8 mouse cellular contexts compared by ENCODE assay signal in the genomic region with DNA sequence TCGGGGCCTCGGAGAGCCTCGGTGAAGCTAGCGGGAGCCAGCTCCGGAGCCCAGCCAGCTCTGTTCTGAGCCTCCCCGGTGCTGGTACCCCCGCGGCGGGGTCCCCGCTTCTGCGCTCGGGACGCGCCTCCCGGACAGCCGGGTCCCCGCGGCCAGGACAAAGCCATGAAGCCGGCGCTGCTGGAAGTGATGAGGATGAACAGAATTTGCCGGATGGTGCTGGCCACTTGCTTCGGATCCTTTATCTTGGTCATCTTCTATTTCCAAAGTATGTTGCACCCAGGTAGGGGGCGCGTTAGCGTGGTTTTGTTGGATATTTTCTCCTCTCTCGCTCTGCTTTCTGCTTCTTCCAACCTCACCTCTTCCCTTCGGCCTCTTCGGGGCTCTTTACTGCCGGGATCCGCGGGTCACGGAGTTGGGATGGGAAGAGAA. TPM values are rescaled to one million over a fixed set of nuclear protein-coding genes. Genes with fewer than 3 reads are reported as not detected.
A peak's percentile ranks its signal among the peaks of the same experiment; 100 is the strongest.
DNase-seq lines count a peak whose midpoint lies in the region; ATAC-seq and TF ChIP-seq lines count a peak whose summit lies in the region.

No protein-coding gene starts in this region.

- intact Hi-C loops in gastrocnemius, adult 2 months (cut with DNase I), result loop anchor here (5.0 to 10.0 kb wide), 2 partner anchors 117 to 199 kb away; no protein-coding TSS in a partner anchor

- peak; percentile 24 for ATAC-seq in forebrain, embryonic 15.5 days (replicated peaks)
- peak; percentile 25 for ATAC-seq in intestine, embryonic 16.5 days
- peak; percentile 9; the same call in 1 of the 2 replicates for ATAC-seq in midbrain, embryonic 14.5 days (ENCODE audit: low FRiP score, low TSS enrichment)

- H3K4me2 ChIP-seq in forebrain, embryonic 15.5 days (replicated peaks), result peak overlapping the region; percentile 83
- H3K4me2 ChIP-seq in intestine, embryonic 16.5 days (ENCODE audit: low read depth, low read length), result peak overlapping the region; percentile 96
- peak overlapping the region; percentile 95 for H3K4me2 ChIP-seq in midbrain, embryonic 14.5 days (ENCODE audit: low read length)

- H3K9me3 ChIP-seq in forebrain, embryonic 15.5 days, result no peaks in the 10 kb centered on the region
- no peaks in the 10 kb centered on the region for H3K9me3 ChIP-seq in intestine, embryonic 16.5 days (ENCODE audit: control insufficient read depth, low read length)
- H3K9me3 ChIP-seq in limb, embryonic 10.5 days (replicated peaks), result no peaks in the 10 kb centered on the region
- H3K9me3 ChIP-seq in midbrain, embryonic 14.5 days (ENCODE audit: control insufficient read depth, low read length), result no peaks in the 10 kb centered on the region

- peak; percentile 18; the same call in 1 of the 2 replicates for TF ChIP-seq CTCF in gastrocnemius, adult 2 months (IDR thresholded peaks at IDR 0.05)

- peaks cover 32% of the 10 kb centered on the region for H3K4me1 ChIP-seq in forebrain, embryonic 15.5 days
- H3K4me1 ChIP-seq in intestine, embryonic 16.5 days (ENCODE audit: control insufficient read depth, insufficient read depth, low read length), result peaks cover 12% of the 10 kb centered on the region
- peaks cover 41% of the 10 kb centered on the region for H3K4me1 ChIP-seq in limb, embryonic 10.5 days
- H3K4me1 ChIP-seq in midbrain, embryonic 14.5 days (ENCODE audit: control insufficient read depth, insufficient read depth, low read length), result peaks cover 41% of the 10 kb centered on the region

- H3K4me3 ChIP-seq in gastrocnemius, adult 2 months, result peak overlapping the region; percentile 80
- H3K4me3 ChIP-seq in forebrain, embryonic 15.5 days, result peak overlapping the region; percentile 88
- H3K4me3 ChIP-seq in intestine, embryonic 16.5 days (ENCODE audit: low read length), result peak overlapping the region; percentile 74
- H3K4me3 ChIP-seq in limb, embryonic 10.5 days, result peak overlapping the region; percentile 80
- peak overlapping the region; percentile 77 for H3K4me3 ChIP-seq in midbrain, embryonic 14.5 days (replicated peaks; ENCODE audit: low read depth, low read length)

- DNase-seq in gastrocnemius, adult 2 months, result peak; percentile 47
- DNase-seq in gastrocnemius, adult 8-10 months (ENCODE audit: low spot score in 2 of 2), result no peak
- DNase-seq in c-Kit-negative CD71-positive TER-119-positive erythroid progenitor cells, embryonic 14.5 days (ENCODE audit: low read depth, low spot score), result peak; percentile 54
- DNase-seq in limb, embryonic 10.5 days (ENCODE audit: low spot score), result peak; percentile 82
- peak; percentile 84 for DNase-seq in midbrain, embryonic 14.5 days
- DNase-seq in spleen, postnatal 4 days (ENCODE audit: low spot score in 2 of 2), result peak; percentile 66 to 85

- peaks cover 10% of the 10 kb centered on the region; the same call in 1 of the 2 replicates for H3K27me3 ChIP-seq in forebrain, embryonic 15.5 days
- peaks cover 4% of the 10 kb centered on the region; the same call in 1 of the 2 replicates for H3K27me3 ChIP-seq in intestine, embryonic 16.5 days (replicated peaks; ENCODE audit: control insufficient read depth, insufficient read depth, low read length)
- peaks cover 56% of the 10 kb centered on the region for H3K27me3 ChIP-seq in limb, embryonic 10.5 days (ENCODE audit: low read depth, poor library complexity, severe bottlenecking)
- 0 out of 2 replicates have a peak, but pooled peaks cover 9% of the 10 kb centered on the region for H3K27me3 ChIP-seq in midbrain, embryonic 14.5 days (ENCODE audit: control insufficient read depth, insufficient read depth, low read length)

- under 1% methylated on average over 32 of the region's 32 CpGs for whole genome bisulfite sequencing in forebrain, embryonic 15.5 days
- WGBS in intestine, embryonic 16.5 days, result under 1% methylated on average over 31 of the region's 32 CpGs
- under 1% methylated on average over 32 of the region's 32 CpGs for WGBS in limb, embryonic 10.5 days
- under 1% methylated on average over 32 of the region's 32 CpGs for WGBS in midbrain, embryonic 14.5 days

- peak overlapping the region; percentile 85 for H3K9ac ChIP-seq in forebrain, embryonic 15.5 days (replicated peaks)
- H3K9ac ChIP-seq in intestine, embryonic 16.5 days (ENCODE audit: low read depth, low read length), result peak overlapping the region; percentile 73
- H3K9ac ChIP-seq in midbrain, embryonic 14.5 days (replicated peaks; ENCODE audit: low read length), result peak overlapping the region; percentile 75

- no peaks in the 10 kb centered on the region for H3K36me3 ChIP-seq in forebrain, embryonic 15.5 days
- H3K36me3 ChIP-seq in intestine, embryonic 16.5 days (ENCODE audit: control insufficient read depth, insufficient read depth, low read length), result no peaks in the 10 kb centered on the region
- H3K36me3 ChIP-seq in limb, embryonic 10.5 days, result no peaks in the 10 kb centered on the region
- H3K36me3 ChIP-seq in midbrain, embryonic 14.5 days (ENCODE audit: control insufficient read depth, insufficient read depth, low read length), result no peaks in the 10 kb centered on the region

- peak overlapping the region; percentile 79 for H3K27ac ChIP-seq in gastrocnemius, adult 2 months
- peak overlapping the region; percentile 80 for H3K27ac ChIP-seq in forebrain, embryonic 15.5 days (replicated peaks)
- H3K27ac ChIP-seq in intestine, embryonic 16.5 days (ENCODE audit: low read length), result peak overlapping the region; percentile 73
- peak overlapping the region; percentile 86 for H3K27ac ChIP-seq in limb, embryonic 10.5 days
- H3K27ac ChIP-seq in midbrain, embryonic 14.5 days (replicated peaks; ENCODE audit: low read depth, low read length), result peak overlapping the region; percentile 89

RNA-seq across cellular contexts. Expression of a gene that starts 0.4 kb away (rescaled TPM):
- total RNA-seq in gastrocnemius, adult 2 months (2021), result 1 to 10 TPM; 1.1 to 1.8 TPM
- 1 to 10 TPM in 3 of 4 experiments, under 1 TPM in 1; 0.61 to 1.5 (median 1.2) TPM for total RNA-seq in gastrocnemius, adult 8-10 months (2022)
- 3.1 TPM in 2 replicates for polyA plus RNA-seq in forebrain, embryonic 15.5 days (2015; fragmentation: Nextera tagmentation; extraction: Ambion mirVana)
- 0.80 and 0.88 TPM in 2 replicates for polyA plus RNA-seq in intestine, embryonic 16.5 days (2015; fragmentation: Nextera tagmentation; extraction: Ambion mirVana)
- 1.2 and 1.5 TPM in 2 replicates for polyA plus RNA-seq in limb, embryonic 10.5 days (2016; fragmentation: Nextera tagmentation; extraction: Ambion mirVana)
- 4.5 and 5.2 TPM in 2 replicates for polyA plus RNA-seq in midbrain, embryonic 14.5 days (2014; fragmentation: Nextera tagmentation; extraction: Ambion mirVana)

Comparison
In these comparisons a context has a peak if more than half of its experiments do, and no peak if none do; other contexts are left out.
1. DNase-seq: peak in gastrocnemius, adult 2 months (single experiment), c-Kit-negative CD71-positive TER-119-positive erythroid progenitor cells, embryonic 14.5 days (single experiment), limb, embryonic 10.5 days (single experiment), midbrain, embryonic 14.5 days (single experiment) and spleen, postnatal 4 days (2 of 2); none in gastrocnemius, adult 8-10 months (0 of 2).
2. Peak in every context shown above with its lines, with median percentiles within 50 percentile points of each other: H3K27ac ChIP-seq, H3K4me3 ChIP-seq, ATAC-seq, H3K4me2 ChIP-seq and H3K9ac ChIP-seq.